Mouse (Mus musculus): ENCODE results near the gene Acox3.

- TF ChIP-seq CTCF (IDR thresholded peaks at IDR 0.05; ENCODE audit: low read depth, low read length) (no peak), POLR2A (IDR thresholded peaks at IDR 0.05; ENCODE audit: insufficient read depth, low read length) (no peak)
These were observed 41.0 kb downstream of the Acox3 start for GRCm38 (mm10) chr5:35623831-35624230.

All from ES-Bruce4 (cell line).